Mouse (Mus musculus): ENCODE measurements around the gene Cyp2d10. TPM values are rescaled to one million over a fixed set of nuclear protein-coding genes. Genes with fewer than 3 reads are reported as not detected.

Cyp2d10 gene
- total RNA-seq, 1 experiment, result not detected

GRCm38 (mm10) chr15:82375855-82376254, 31.1 kb downstream of the Cyp2d10 start:
- H3K4me3 ChIP-seq (ENCODE audit: insufficient read depth in 1 of 2, low read depth in 1 of 2, low read length in 2 of 2, poor library complexity in 1 of 2, severe bottlenecking in 1 of 2), result no peak overlapping the region
- TF ChIP-seq ZC3H11A (IDR thresholded peaks at IDR 0.05; ENCODE audit: borderline replicate concordance, low read depth, low read length) (no peak), ZNF384 (IDR thresholded peaks at IDR 0.05; ENCODE audit: low read depth, low read length) (no peak), HCFC1 (IDR thresholded peaks at IDR 0.05; ENCODE audit: borderline replicate concordance, insufficient read depth, low read length) (no peak)
- no peak for DNase-seq (ENCODE audit: low read depth, low spot score)
- in situ Hi-C loops (cut with MboI; ENCODE audit: low sequenced_read_pairs in 2 of 2, unreplicated experiment in 2 of 2), result no loop called here
- H3K4me1 ChIP-seq (ENCODE audit: control insufficient read depth in 2 of 2, insufficient read depth in 2 of 2, low read length in 2 of 2, poor library complexity in 1 of 2), result peaks cover 0 to 2% of the 10 kb centered on the region in 2 experiments; a peak in 1 of 4 replicates
- H3K9ac ChIP-seq (ENCODE audit: insufficient read depth, low read depth, low read length, poor library complexity, severe bottlenecking), result no peak overlapping the region
- H3K36me3 ChIP-seq (ENCODE audit: control insufficient read depth, insufficient read depth, low read length, poor library complexity, severe bottlenecking), result no peaks in the 10 kb centered on the region
- H3K9me3 ChIP-seq (ENCODE audit: control insufficient read depth, insufficient read depth, low read depth, low read length), result no peaks in the 10 kb centered on the region
- no peak overlapping the region for H3K27ac ChIP-seq (ENCODE audit: insufficient read depth, low read depth, low read length, poor library complexity, severe bottlenecking)

- DNase-seq (ENCODE audit: low read depth, low spot score), result no peak
- H3K36me3 ChIP-seq (ENCODE audit: control insufficient read depth, insufficient read depth, low read length, poor library complexity, severe bottlenecking), result no peaks in the 10 kb centered on the region
- H3K4me3 ChIP-seq (ENCODE audit: insufficient read depth in 1 of 2, low read depth in 1 of 2, low read length in 2 of 2, poor library complexity in 1 of 2, severe bottlenecking in 1 of 2), result no peak overlapping the region
- H3K27ac ChIP-seq (ENCODE audit: insufficient read depth, low read depth, low read length, poor library complexity, severe bottlenecking), result no peak overlapping the region
- in situ Hi-C loops (cut with MboI; ENCODE audit: low sequenced_read_pairs in 2 of 2, unreplicated experiment in 2 of 2), result no loop called here
- H3K9me3 ChIP-seq (ENCODE audit: control insufficient read depth, insufficient read depth, low read depth, low read length), result no peaks in the 10 kb centered on the region
- no peaks in the 10 kb centered on the region for H3K4me1 ChIP-seq (ENCODE audit: control insufficient read depth in 2 of 2, insufficient read depth in 2 of 2, low read length in 2 of 2, poor library complexity in 1 of 2)
- no peak overlapping the region for H3K9ac ChIP-seq (ENCODE audit: insufficient read depth, low read depth, low read length, poor library complexity, severe bottlenecking)
- TF ChIP-seq HCFC1 (IDR thresholded peaks at IDR 0.05; ENCODE audit: borderline replicate concordance, insufficient read depth, low read length), result no peak
- no peak for TF ChIP-seq ZNF384 (IDR thresholded peaks at IDR 0.05; ENCODE audit: low read depth, low read length)
- TF ChIP-seq MAFK (IDR thresholded peaks at IDR 0.05; ENCODE audit: insufficient read depth, low read depth, low read length), result no peak
- no peak for TF ChIP-seq CHD2 (IDR thresholded peaks at IDR 0.05; ENCODE audit: low read depth, low read length)
Observed at GRCm38 (mm10) chr15:82374437-82374836, 32.6 kb downstream of the Cyp2d10 start.

DNA sequence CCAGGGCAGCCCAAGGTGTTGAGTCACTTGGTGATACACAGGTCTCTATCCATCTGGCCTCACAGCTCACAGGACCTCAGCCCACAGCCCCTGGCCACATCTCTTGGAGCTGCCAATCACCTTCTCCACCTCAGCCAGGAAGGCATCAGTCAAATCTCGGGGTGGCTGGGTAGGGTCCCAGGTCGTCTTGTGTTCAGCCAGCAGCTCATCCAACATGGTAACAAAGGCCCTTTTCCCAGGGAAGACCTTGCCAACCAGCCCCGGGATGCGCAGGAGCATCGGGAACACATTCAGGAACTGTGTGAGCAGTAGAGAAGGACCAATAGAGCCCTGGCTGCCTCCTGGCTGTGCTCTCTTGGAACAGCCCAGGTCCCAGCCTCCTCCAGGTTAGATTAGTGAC, 34.0 kb downstream of the Cyp2d10 start:
- no peaks in the 10 kb centered on the region for H3K9me3 ChIP-seq (ENCODE audit: control insufficient read depth, insufficient read depth, low read depth, low read length)
- H3K4me1 ChIP-seq (ENCODE audit: control insufficient read depth in 2 of 2, insufficient read depth in 2 of 2, low read length in 2 of 2, poor library complexity in 1 of 2), result no peaks in the 10 kb centered on the region
- H3K4me3 ChIP-seq (ENCODE audit: insufficient read depth in 1 of 2, low read depth in 1 of 2, low read length in 2 of 2, poor library complexity in 1 of 2, severe bottlenecking in 1 of 2), result no peak overlapping the region
- no peaks in the 10 kb centered on the region for H3K36me3 ChIP-seq (ENCODE audit: control insufficient read depth, insufficient read depth, low read length, poor library complexity, severe bottlenecking)
- no peak overlapping the region for H3K27ac ChIP-seq (ENCODE audit: insufficient read depth, low read depth, low read length, poor library complexity, severe bottlenecking)
- H3K9ac ChIP-seq (ENCODE audit: insufficient read depth, low read depth, low read length, poor library complexity, severe bottlenecking), result no peak overlapping the region
- TF ChIP-seq ZC3H11A (IDR thresholded peaks at IDR 0.05; ENCODE audit: borderline replicate concordance, low read depth, low read length) (no peak), MAFK (IDR thresholded peaks at IDR 0.05; ENCODE audit: insufficient read depth, low read depth, low read length) (no peak), HCFC1 (IDR thresholded peaks at IDR 0.05; ENCODE audit: borderline replicate concordance, insufficient read depth, low read length) (no peak)
- DNase-seq (ENCODE audit: low read depth, low spot score), result no peak
- in situ Hi-C loops (cut with MboI; ENCODE audit: low sequenced_read_pairs in 2 of 2, unreplicated experiment in 2 of 2), result no loop called here

DNA sequence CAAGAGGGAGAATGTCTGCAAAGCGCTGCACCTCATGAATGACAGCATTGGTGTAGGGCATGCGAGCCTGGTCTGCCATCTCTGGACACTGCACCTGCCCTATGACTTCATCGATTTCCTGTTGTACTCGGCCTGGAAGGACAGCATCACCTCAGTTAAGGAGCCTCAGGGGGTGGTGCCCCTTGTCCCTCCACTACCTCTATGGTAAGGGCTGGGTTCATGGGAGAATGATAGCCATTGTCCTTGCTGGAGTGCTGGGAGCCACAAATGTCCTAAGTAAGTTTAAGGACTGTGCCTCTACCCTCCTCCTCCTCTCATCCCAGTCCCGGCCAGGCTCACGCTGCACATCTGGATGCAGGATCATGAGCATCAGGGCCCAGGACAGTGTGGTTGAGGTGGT, 34.5 kb downstream of the Cyp2d10 start:
- TF ChIP-seq CHD2 (IDR thresholded peaks at IDR 0.05; ENCODE audit: low read depth, low read length) (no peak), MAFK (IDR thresholded peaks at IDR 0.05; ENCODE audit: insufficient read depth, low read depth, low read length) (no peak), ZNF384 (IDR thresholded peaks at IDR 0.05; ENCODE audit: low read depth, low read length) (no peak), HCFC1 (IDR thresholded peaks at IDR 0.05; ENCODE audit: borderline replicate concordance, insufficient read depth, low read length) (no peak), ZC3H11A (IDR thresholded peaks at IDR 0.05; ENCODE audit: borderline replicate concordance, low read depth, low read length) (no peak)
- no peaks in the 10 kb centered on the region for H3K36me3 ChIP-seq (ENCODE audit: control insufficient read depth, insufficient read depth, low read length, poor library complexity, severe bottlenecking)
- no peak overlapping the region for H3K4me3 ChIP-seq (ENCODE audit: insufficient read depth in 1 of 2, low read depth in 1 of 2, low read length in 2 of 2, poor library complexity in 1 of 2, severe bottlenecking in 1 of 2)
- DNase-seq (ENCODE audit: low read depth, low spot score), result no peak
- in situ Hi-C loops (cut with MboI; ENCODE audit: low sequenced_read_pairs in 2 of 2, unreplicated experiment in 2 of 2), result no loop called here
- H3K9ac ChIP-seq (ENCODE audit: insufficient read depth, low read depth, low read length, poor library complexity, severe bottlenecking), result no peak overlapping the region
- H3K4me1 ChIP-seq (ENCODE audit: control insufficient read depth in 2 of 2, insufficient read depth in 2 of 2, low read length in 2 of 2, poor library complexity in 1 of 2), result no peaks in the 10 kb centered on the region
- no peak overlapping the region for H3K27ac ChIP-seq (ENCODE audit: insufficient read depth, low read depth, low read length, poor library complexity, severe bottlenecking)
- no peaks in the 10 kb centered on the region for H3K9me3 ChIP-seq (ENCODE audit: control insufficient read depth, insufficient read depth, low read depth, low read length)

- no peak for DNase-seq (ENCODE audit: low read depth, low spot score)
- TF ChIP-seq CHD2 (IDR thresholded peaks at IDR 0.05; ENCODE audit: low read depth, low read length), result no peak
- no peak for TF ChIP-seq ZNF384 (IDR thresholded peaks at IDR 0.05; ENCODE audit: low read depth, low read length)
- TF ChIP-seq MAFK (IDR thresholded peaks at IDR 0.05; ENCODE audit: insufficient read depth, low read depth, low read length), result no peak
- no peak for TF ChIP-seq ZC3H11A (IDR thresholded peaks at IDR 0.05; ENCODE audit: borderline replicate concordance, low read depth, low read length)
- TF ChIP-seq HCFC1 (IDR thresholded peaks at IDR 0.05; ENCODE audit: borderline replicate concordance, insufficient read depth, low read length), result no peak
- no peaks in the 10 kb centered on the region for H3K36me3 ChIP-seq (ENCODE audit: control insufficient read depth, insufficient read depth, low read length, poor library complexity, severe bottlenecking)
- in situ Hi-C loops (cut with MboI; ENCODE audit: low sequenced_read_pairs in 2 of 2, unreplicated experiment in 2 of 2), result no loop called here
- no peaks in the 10 kb centered on the region for H3K9me3 ChIP-seq (ENCODE audit: control insufficient read depth, insufficient read depth, low read depth, low read length)
- H3K27ac ChIP-seq (ENCODE audit: insufficient read depth, low read depth, low read length, poor library complexity, severe bottlenecking), result no peak overlapping the region
- no peak overlapping the region for H3K9ac ChIP-seq (ENCODE audit: insufficient read depth, low read depth, low read length, poor library complexity, severe bottlenecking)
- no peaks in the 10 kb centered on the region for H3K4me1 ChIP-seq (ENCODE audit: control insufficient read depth in 2 of 2, insufficient read depth in 2 of 2, low read length in 2 of 2, poor library complexity in 1 of 2)
- no peak overlapping the region for H3K4me3 ChIP-seq (ENCODE audit: insufficient read depth in 1 of 2, low read depth in 1 of 2, low read length in 2 of 2, poor library complexity in 1 of 2, severe bottlenecking in 1 of 2)
Observed at GRCm38 (mm10) chr15:82368851-82369250, 38.1 kb downstream of the Cyp2d10 start.

Data from ES-E14 (cell line).